Mouse (Mus musculus) E14TG2a.4 (cell line): Measurements from ENCODE around the gene Rbms2.
"Not testable (repeated sequence)": the region's sequence is repeated elsewhere in the genome, so short reads cannot be mapped to it uniquely, and the experiment has no call there.

Experiments
- H3K27me3 ChIP-seq: 2 replicates; pipeline ENCODE4 v1.6.1; 2014; ENCODE audit warnings: low read length, control low read depth; ENCODE audit not compliant: insufficient read depth
- H3K36me3 ChIP-seq: 2 replicates; pipeline ENCODE4 v1.6.1; 2014; ENCODE audit warnings: low read length, control low read depth; ENCODE audit not compliant: insufficient read depth
- H3K4me1 ChIP-seq: replicated peaks from 2 replicates; pipeline ENCODE4 v1.6.1; 2014; ENCODE audit warnings: low read depth, low read length, control low read depth
- H3K4me3 ChIP-seq: replicated peaks from 2 replicates; pipeline ENCODE4 v1.5.1; 2014; ENCODE audit warnings: mild to moderate bottlenecking, low read length
- H3K9me3 ChIP-seq: 2 replicates; pipeline ENCODE4 v1.6.1; 2014; ENCODE audit warnings: low read length, control low read depth
- CTCF ChIP-seq: conservative IDR thresholded peaks from 2 replicates; pipeline ENCODE4 v1.5.1; 2014; ENCODE audit warnings: low read length
- NANOG ChIP-seq: IDR thresholded peaks from 2 replicates; pipeline ENCODE4 v1.6.1; 2014; ENCODE audit warnings: borderline replicate concordance, low read length, mixed read lengths
- POU5F1 ChIP-seq: IDR thresholded peaks from 2 replicates; pipeline ENCODE4 v1.6.1; 2014; ENCODE audit warnings: low read length, borderline replicate concordance

The Rbms2 gene

DNA sequence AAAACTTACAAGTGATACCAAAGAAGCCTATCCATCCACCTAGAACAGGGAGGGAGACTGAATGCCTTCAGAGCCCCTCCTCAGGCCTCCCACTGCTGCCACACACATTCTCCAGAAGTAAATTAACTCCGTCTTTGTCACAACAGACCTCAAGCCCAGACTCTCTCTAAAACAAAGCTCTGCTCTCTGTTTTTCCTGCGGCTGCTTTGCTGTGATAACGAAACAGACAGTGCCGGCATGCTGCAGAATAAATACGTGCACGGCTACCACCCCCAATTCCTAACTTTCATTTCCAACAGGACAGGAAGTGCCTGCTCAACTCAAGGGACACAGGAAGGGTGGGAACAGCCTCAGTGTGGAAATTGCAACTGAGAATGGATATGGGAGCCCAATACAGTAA lies at the start of gene Rbms2:
Rbms2 (minus strand) TSS at position 309 of the 400 bp plus-strand sequence.
- H3K4me1 ChIP-seq = peaks cover 64% of the 10 kb centered on the region
- TF ChIP-seq CTCF = no peak
- TF ChIP-seq NANOG = no peak
- no peak for TF ChIP-seq POU5F1
- peak within 1 kb of the TSS; percentile 56 for H3K4me3 ChIP-seq
- no peaks in the 10 kb centered on the region for H3K27me3 ChIP-seq
- no peaks in the 10 kb centered on the region for H3K9me3 ChIP-seq
- no peaks in the 10 kb centered on the region for H3K36me3 ChIP-seq

DNA sequence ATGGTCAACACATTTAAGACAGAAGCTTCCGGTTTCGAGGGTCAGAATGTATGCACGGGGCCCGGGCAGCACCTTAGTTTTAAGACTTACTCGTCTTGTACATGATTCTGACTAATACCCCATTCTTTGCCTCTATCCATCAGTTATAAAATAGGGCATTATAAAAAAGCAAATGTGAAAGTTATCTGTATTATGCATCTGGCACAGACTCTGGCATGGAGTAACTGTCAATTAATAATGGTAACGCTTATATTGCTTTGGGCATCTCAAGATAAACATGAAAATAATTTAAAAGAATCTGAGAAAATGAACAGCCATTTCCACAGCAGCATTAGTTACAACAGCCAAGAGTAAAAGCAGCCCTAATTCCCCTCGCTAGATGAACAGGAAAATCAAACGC lies 47.9 kb upstream of the Rbms2 start:
- Histone ChIP-seq H3K27me3 (no peaks in the 10 kb centered on the region), H3K4me3 (no peak overlapping the region), H3K36me3 (no peaks in the 10 kb centered on the region), H3K9me3 (no peaks in the 10 kb centered on the region), H3K4me1 (peaks cover 67% of the 10 kb centered on the region)
- TF ChIP-seq NANOG = no peak
- TF ChIP-seq CTCF = no peak
- no peak for TF ChIP-seq POU5F1

DNA sequence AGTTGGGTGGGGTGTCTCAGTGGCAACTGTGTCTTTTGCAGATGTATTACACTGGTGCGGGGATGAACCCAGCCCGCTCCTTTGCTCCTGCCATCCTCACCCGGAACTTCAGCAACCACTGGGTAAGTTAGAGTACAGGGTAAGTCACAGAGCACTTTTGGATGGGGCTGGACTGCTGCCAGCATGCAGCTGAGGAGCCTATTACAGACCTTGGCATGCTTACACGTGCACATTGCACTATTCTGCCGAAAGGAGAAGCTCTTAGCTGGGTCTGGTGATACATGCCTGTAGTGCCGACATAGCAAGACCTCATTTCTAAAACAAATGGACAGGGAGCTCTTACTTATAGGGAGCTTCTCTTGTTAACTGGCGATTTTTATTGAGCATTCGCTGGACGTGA lies 47.5 kb upstream of the Rbms2 start:
- Histone ChIP-seq H3K27me3 (no peaks in the 10 kb centered on the region), H3K4me1 (peaks cover 63% of the 10 kb centered on the region), H3K36me3 (no peaks in the 10 kb centered on the region), H3K4me3 (no peak overlapping the region), H3K9me3 (no peaks in the 10 kb centered on the region)
- TF ChIP-seq CTCF (no peak), POU5F1 (no peak), NANOG (no peak)

DNA sequence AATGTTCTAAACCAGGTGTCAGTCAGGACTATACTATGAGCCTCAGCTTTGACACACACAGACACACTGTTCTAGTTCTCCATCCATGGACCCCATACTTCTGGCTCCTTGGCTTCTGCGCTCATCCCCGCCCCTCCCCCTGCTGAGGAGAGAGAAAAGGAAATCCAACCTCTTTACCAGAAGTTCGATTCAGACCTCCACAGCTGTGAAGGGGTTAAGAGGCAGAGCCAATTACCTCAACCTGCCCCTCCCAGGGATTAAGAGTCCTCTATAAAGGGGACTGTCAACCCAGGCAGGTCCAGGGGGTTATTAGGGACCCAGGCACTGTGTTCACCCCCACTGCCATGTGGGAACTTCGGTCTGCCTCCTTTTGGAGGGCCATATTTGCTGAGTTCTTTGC lies 45.4 kb upstream of the Rbms2 start, which contains the start of gene Mip:
Mip (plus strand) TSS at position 301 of the 400 bp plus-strand sequence.
- H3K9me3 ChIP-seq = no peaks in the 10 kb centered on the region
- no peaks in the 10 kb centered on the region for H3K27me3 ChIP-seq
- TF ChIP-seq POU5F1 (no peak), NANOG (no peak), CTCF (no peak)
- H3K4me3 ChIP-seq = peak within 1 kb of the TSS; percentile 70
- H3K36me3 ChIP-seq = no peaks in the 10 kb centered on the region
- H3K4me1 ChIP-seq = peaks cover 71% of the 10 kb centered on the region

DNA sequence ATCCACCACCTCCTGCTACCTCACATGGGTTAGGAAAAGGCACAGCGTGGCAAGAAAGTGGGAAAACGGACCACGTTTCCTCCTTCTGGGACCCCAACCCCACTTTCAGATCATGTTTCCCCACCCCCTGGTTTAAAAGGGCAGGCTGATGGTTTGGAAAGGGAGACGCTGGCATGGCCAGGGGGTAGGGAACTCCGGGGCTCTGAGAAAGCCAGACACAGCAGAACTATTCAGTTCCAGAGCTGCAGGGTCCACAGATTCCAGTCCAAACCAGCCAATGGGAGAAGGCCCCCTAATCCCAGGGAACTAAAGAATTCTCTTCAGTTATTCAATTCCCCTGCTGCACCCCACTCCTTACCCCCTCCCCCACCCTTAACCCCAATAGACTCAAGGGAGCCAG lies 45.0 kb upstream of the Rbms2 start:
- peak overlapping the region; percentile 70 for H3K4me3 ChIP-seq
- H3K27me3 ChIP-seq = no peaks in the 10 kb centered on the region
- H3K36me3 ChIP-seq = no peaks in the 10 kb centered on the region
- TF ChIP-seq POU5F1 = no peak
- TF ChIP-seq CTCF = no peak
- no peak for TF ChIP-seq NANOG
- H3K4me1 ChIP-seq = peaks cover 71% of the 10 kb centered on the region
- no peaks in the 10 kb centered on the region for H3K9me3 ChIP-seq

DNA sequence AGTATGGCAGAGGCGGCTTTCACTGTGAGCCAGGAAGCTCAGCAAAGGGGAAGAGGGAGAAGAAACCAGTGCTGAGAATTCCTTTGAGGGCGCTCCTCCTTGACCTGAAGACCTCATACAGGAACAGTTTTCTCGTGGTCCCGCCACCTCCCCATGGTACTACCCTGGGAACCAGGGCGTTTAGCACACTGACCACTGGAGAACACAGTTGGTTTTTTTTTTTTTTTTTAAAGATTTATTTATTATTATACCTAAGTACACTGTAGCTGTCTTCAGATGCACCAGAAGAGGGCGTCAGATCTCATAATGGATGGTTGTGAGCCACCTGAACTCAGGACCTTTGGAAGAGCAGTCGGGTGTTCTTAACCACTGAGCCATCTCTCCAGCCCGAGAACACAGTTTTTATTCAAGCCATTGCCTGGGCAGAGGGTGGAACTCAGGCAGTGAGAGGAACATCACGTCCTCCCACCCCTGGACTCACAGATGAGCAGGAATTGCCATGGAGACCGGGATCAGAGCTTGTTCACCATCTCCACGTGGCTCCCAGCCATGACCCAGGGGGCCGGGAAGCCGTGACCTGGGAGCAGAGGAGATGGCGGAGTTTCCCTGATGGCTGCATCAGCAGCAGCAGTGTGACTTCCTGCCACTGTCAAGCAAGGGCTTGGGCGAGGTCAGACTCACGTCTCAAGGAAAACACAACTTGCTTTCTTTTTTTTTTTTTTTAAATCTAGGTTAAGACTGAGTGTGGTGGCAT lies 41.6 kb upstream of the Rbms2 start:
- no peaks in the 10 kb centered on the region for H3K9me3 ChIP-seq

DNA sequence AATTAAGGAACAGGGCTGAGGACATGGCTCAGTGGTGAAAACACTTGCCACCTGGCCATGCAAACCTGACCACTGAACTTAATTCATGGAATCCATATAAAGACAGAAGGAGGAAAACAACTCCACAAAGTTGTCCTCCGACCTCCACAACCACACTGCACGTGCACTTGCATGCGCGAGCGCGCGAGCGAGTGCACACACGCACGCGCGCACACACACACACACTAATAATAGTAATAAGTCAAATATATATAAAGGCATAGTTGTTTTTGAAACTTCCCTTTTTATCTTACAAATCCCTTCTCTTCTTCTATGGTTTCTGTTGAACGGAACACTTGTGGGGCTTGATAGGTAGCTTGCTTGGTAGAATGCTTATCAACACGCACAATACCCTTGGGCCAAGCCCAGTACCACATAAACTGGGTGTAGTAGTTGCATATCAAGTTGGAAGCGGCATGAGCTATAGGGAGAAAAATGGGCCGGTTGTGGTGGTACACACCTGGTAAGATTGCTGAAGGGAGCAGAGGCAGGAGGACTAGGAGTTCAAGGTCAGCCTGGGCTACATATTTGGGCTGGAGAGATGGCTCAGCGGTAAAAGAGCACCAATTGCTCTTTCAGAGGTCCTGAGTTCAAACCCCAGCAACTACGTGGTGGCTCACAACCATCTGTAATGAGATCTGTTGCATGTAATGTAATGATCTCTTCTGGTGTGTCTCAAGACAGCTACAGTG lies 38.5 kb upstream of the Rbms2 start:
- H3K9me3 ChIP-seq = no peaks in the 10 kb centered on the region
- peaks cover 11% of the 10 kb centered on the region for H3K27me3 ChIP-seq
- H3K36me3 ChIP-seq = no peaks in the 10 kb centered on the region
- H3K4me3 ChIP-seq = no peak overlapping the region
- TF ChIP-seq CTCF (no peak), NANOG (no peak), POU5F1 (no peak)
- H3K4me1 ChIP-seq = peaks cover 24% of the 10 kb centered on the region

More for the DNA sequence above, 41.6 kb upstream of the Rbms2 start:
- Histone ChIP-seq H3K4me3 (peak overlapping the region; percentile 74), H3K4me1 (peaks cover 47% of the 10 kb centered on the region), H3K27me3 (no peaks in the 10 kb centered on the region), H3K36me3 (no peaks in the 10 kb centered on the region)
- TF ChIP-seq POU5F1 (no peak), CTCF (peak; percentile 15)

DNA sequence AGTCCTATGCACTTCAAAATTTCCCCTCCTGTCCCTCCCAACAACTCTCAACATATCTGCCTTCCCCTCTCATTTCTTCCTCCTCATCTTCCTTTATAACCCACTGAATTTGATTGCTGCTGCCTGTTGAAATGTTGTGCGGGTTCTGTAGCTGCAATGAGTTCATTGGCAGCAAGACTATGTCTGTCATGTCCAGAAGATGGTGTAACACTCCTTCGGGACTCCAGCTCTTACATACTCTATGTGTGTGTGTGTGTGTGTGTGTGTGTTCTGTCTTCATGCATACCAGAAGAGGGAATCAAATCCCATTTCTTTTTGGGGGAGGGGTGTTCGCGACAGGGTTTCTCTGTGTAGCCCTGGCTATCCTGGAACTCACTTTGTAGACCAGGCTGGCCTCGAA lies 34.9 kb upstream of the Rbms2 start:
- TF ChIP-seq NANOG = no peak
- TF ChIP-seq CTCF = no peak
- no peak for TF ChIP-seq POU5F1
- no peaks in the 10 kb centered on the region for H3K9me3 ChIP-seq
- H3K4me3 ChIP-seq = no peak overlapping the region
- H3K27me3 ChIP-seq = peaks cover 15% of the 10 kb centered on the region
- H3K4me1 ChIP-seq = peaks cover 27% of the 10 kb centered on the region
- peaks cover 9% of the 10 kb centered on the region for H3K36me3 ChIP-seq

DNA sequence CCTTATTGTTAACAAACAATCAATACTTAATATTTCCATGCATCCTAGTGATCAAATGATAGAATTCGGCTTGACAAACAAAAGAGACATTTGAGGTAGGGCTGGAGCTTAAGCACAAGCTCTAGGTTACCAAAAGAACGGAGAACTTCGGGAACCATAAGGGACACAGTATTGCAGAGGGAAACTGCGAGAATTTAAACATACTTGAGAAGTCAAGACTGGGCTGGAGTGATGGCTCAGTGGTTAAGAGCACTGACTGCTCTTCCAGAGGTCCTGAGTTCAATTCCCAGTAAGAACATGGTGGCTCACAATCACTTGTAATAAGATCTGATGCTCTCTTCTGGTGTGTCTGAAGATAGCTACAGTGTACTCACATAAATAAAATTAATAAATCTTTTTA lies 34.0 kb upstream of the Rbms2 start:
- Histone ChIP-seq H3K27me3 (peaks cover 15% of the 10 kb centered on the region), H3K4me1 (peaks cover 34% of the 10 kb centered on the region), H3K36me3 (peaks cover 18% of the 10 kb centered on the region)
- not testable (repeated sequence) for H3K9me3 ChIP-seq, H3K4me3 ChIP-seq
